Mouse (Mus musculus): ENCODE data around the gene Ciz1. TPM values are rescaled to one million over a fixed set of nuclear protein-coding genes. Genes with fewer than 3 reads are reported as not detected.
"Not testable (repeated sequence)": the region's sequence is repeated elsewhere in the genome, so short reads cannot be mapped to it uniquely, and the experiment has no call there.

Ciz1 gene
- total RNA-seq, 2 experiments from 2014 or later: 25.1 to 27.7 TPM

- DNase-seq: no peak
Measured at GRCm38 (mm10) chr2:32347019-32347418, 5.1 kb upstream of the Ciz1 start.

DNA sequence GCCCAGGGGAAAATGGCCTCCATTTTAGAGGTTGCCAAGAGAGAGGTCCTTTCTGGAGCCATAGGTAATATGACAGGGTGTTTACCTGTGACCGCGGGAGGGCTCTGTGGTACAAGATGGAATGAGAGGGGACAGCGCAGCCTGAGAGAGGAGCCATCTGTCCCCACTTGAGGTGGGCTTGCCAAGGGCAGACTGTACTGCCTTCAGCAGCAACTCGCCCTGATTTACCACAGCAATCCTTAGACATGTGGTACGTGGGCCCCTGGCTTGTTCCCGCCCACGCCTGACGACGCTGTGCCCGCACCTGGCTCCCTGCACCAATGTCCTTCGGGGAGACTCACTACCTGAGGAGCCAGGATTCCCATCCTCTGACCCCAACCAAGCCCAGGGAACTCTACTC lies 3.8 kb upstream of the Ciz1 start:
- no peak for DNase-seq

GRCm38 (mm10) chr2:32349625-32350255 lies 2.4 kb upstream of the Ciz1 start:
- DNase-seq: no peak

GRCm38 (mm10) chr2:32350471-32351051 lies 1.6 kb upstream of the Ciz1 start:
- no peak for DNase-seq

DNA sequence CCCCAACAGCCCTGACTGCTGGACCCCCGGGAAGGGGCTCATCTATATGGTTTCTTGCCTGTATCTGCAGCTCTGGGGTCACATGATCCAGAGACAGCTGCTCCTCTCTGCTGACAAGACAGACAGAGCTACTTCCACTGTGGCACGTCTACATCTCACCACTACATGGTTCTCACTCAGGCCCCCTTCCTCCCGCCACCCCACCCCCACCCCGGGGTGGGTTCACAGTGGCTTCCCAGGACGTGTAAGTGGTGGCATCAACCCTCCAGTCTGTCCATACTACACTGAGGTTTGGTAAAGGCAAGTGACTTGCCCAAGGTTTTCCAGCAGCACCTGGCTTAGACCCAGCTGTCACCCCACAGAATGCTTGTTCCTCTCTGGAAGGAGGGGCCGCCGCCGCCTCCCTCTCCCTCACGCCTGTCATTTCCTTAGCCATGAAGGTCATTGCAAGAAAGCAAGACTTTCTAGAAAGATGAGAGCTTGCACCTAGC lies 611 bp upstream of the Ciz1 start:
- no peak for DNase-seq

GRCm38 (mm10) chr2:32353007-32353542 lies 948 bp downstream of the Ciz1 start, which contains the start of gene Dnm1:
TSS of gene Dnm1 (minus strand) at chr2:32353338.
- peak; percentile 87 for DNase-seq

DNA sequence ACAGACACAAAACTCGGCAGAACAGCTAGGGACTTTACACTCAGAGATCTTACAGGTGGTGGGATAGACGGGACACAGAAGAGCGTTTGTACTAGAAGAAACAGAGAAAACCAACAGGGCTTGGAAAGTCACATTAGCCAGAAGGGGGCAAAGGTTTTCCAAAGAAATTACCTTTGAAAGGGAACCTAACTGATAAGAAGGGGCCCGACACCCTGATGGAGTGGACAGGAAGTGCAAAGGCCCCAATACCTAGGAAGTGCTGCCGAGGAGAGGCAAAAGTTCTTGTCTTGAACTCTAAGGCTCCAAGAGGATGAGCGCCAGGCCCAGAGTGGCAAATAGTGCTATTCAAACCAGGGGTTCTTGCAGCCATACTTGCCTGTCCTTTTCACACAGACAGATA lies 1.7 kb downstream of the Ciz1 start:
- DNase-seq: no peak

- no peak for DNase-seq
Measured at GRCm38 (mm10) chr2:32354336-32354895, 2.3 kb downstream of the Ciz1 start.

- DNase-seq: peak; percentile 56
Measured at GRCm38 (mm10) chr2:32356216-32356615, 4.1 kb downstream of the Ciz1 start.

DNA sequence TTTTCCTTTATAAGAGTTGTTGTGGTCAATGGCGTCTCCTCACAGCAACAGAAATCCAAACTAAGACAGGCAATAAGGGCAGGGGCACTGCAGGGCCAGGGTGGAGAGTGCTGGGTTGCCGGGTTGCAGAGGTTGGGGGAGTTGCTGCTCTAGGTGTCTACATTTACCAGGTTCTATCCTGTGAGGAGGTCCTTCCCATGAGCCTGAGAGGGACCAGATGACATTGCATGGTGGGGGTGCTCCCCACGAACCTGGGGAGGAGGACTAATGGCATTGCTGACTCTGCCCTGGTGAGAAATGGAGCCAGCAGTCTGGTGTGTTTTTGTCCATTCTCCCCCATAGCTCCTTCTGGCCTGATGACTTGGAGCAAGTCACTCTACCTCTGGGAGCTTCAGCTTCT lies 5.6 kb downstream of the Ciz1 start:
- no peak for DNase-seq

- DNase-seq: no peak
Measured at GRCm38 (mm10) chr2:32358381-32358780, 6.3 kb downstream of the Ciz1 start.

DNA sequence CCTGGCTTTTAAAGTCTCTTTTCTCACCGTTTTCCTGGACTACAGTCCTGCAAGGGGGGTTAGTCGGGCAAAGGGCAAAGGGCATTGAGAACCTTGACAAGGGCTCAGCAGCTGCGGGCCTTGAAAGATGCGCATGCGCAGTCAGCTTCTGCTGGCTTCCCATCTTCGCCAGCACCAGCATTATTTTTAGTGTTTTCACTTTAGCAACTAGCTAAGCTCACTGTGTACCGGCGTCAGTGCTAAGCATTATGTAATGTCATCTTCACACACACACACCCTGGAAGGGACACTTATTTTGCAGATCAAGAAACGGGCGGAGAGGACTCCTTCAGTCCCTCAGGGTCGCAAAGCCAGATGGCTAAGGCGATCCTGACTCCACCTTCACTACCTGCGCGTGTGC lies 8.6 kb downstream of the Ciz1 start:
- DNase-seq: peak; percentile 80

GRCm38 (mm10) chr2:32361437-32361836 lies 9.3 kb downstream of the Ciz1 start:
- DNase-seq: peak; percentile 66

GRCm38 (mm10) chr2:32362274-32362673 lies 10.1 kb downstream of the Ciz1 start:
- DNase-seq: not testable (repeated sequence)

- peak; percentile 93 for DNase-seq
Measured at GRCm38 (mm10) chr2:32362817-32363340, 10.8 kb downstream of the Ciz1 start.

GRCm38 (mm10) chr2:32363376-32364106 lies 11.4 kb downstream of the Ciz1 start:
- no peak for DNase-seq

GRCm38 (mm10) chr2:32364121-32364520 lies 12.0 kb downstream of the Ciz1 start:
- no peak for DNase-seq

DNA sequence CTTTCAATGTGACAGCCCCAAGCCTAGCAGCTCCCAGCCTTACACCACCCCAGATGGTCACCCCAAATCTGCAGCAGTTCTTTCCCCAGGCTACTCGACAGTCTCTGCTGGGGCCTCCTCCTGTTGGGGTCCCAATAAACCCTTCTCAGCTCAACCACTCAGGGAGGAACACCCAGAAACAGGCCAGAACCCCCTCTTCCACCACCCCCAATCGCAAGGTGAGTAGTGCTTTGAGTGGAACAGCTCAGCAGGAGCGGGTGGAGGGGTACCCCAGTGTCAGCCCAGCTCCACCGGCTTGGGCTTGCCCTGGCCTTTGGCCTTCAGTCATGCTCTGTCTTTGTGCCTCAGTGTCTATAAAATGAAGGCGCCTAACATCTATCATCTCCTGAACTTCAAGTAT lies 15.2 kb downstream of the Ciz1 start:
- no peak for DNase-seq

- peak; percentile 75 for DNase-seq
Measured at GRCm38 (mm10) chr2:32374191-32374590, 22.1 kb downstream of the Ciz1 start.

- DNase-seq: no peak
Measured at GRCm38 (mm10) chr2:32375317-32375940, 23.3 kb downstream of the Ciz1 start.

DNA sequence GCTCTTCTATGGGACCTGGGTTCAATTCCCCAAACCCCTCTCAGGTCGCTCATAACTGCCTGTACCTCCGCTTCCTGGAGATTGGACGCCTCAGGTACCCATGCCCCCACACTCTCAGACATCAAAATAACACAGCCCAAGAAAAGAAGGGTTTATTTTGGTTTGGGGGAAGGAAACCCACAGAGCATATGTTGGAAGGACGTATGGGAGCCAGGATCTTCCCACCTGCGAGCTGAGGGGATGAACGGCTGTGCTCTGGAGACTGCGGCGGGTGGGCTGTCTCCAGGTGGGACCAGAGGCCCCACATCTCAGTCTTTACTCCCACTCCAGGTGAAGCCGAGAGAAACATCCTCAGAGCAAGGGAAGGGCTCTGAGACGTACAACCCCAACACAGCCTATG lies 24.8 kb downstream of the Ciz1 start:
- no peak for DNase-seq

- DNase-seq: no peak
Measured at GRCm38 (mm10) chr2:32380001-32380500, 27.9 kb downstream of the Ciz1 start.

All from gastrocnemius, postnatal 25 days (tissue).